In genomic region chr1:36003592-36003991, GRCm38 (mm10) we compare ENCODE assay signal across 11 mouse cellular contexts.
DNase-seq lines count a peak whose midpoint lies in the region; ATAC-seq and TF ChIP-seq lines count a peak whose summit lies in the region.
"Had no signal": no experiment of that assay in that cellular context is flagged by ENCODE, and none has a peak within 500 bp of the region (broad histone marks: within the 10 kb centered on the region; RNA-seq: fewer than 3 reads in every experiment).

No protein-coding gene starts in this region.

- no peaks in the 10 kb centered on the region for H3K9me3 ChIP-seq in stomach, embryonic 16.5 days (replicated peaks; ENCODE audit: control insufficient read depth, low read length)
- H3K9me3 ChIP-seq in stomach, postnatal 0 days (ENCODE audit: control insufficient read depth, low read length), result no peaks in the 10 kb centered on the region
- H3K9me3 ChIP-seq in forebrain, postnatal 0 days (ENCODE audit: low read length), result no peaks in the 10 kb centered on the region
- no peaks in the 10 kb centered on the region for H3K9me3 ChIP-seq in midbrain, embryonic 13.5 days
- H3K9me3 ChIP-seq: lung, embryonic 15.5 days had no signal

- H3K4me3 ChIP-seq in stomach, embryonic 16.5 days (replicated peaks; ENCODE audit: low read length), result no peak overlapping the region
- H3K4me3 ChIP-seq in stomach, postnatal 0 days (ENCODE audit: low read depth, low read length), result no peak overlapping the region
- H3K4me3 ChIP-seq in forebrain, postnatal 0 days (ENCODE audit: low read depth, low read length), result no peak overlapping the region
- no peak overlapping the region for H3K4me3 ChIP-seq in midbrain, embryonic 13.5 days (replicated peaks)
- H3K4me3 ChIP-seq: lung, embryonic 15.5 days; myocyte had no signal

- 0 out of 2 replicates have a peak, but pooled peaks cover 2% of the 10 kb centered on the region for H3K4me1 ChIP-seq in stomach, embryonic 16.5 days (ENCODE audit: control insufficient read depth, insufficient read depth, low read length)
- no peaks in the 10 kb centered on the region for H3K4me1 ChIP-seq in stomach, postnatal 0 days (replicated peaks; ENCODE audit: control insufficient read depth, insufficient read depth)
- no peaks in the 10 kb centered on the region for H3K4me1 ChIP-seq in forebrain, postnatal 0 days (ENCODE audit: insufficient read depth)
- peaks cover 8% of the 10 kb centered on the region for H3K4me1 ChIP-seq in midbrain, embryonic 13.5 days (replicated peaks)

- TF ChIP-seq EP300 in stomach, postnatal 0 days (optimal IDR thresholded peaks at IDR 0.05), result no peak

- DNase-seq in stomach, postnatal 0 days (ENCODE audit: low spot score), result no peak
- DNase-seq in forebrain, postnatal 0 days, result no peak
- no peak for DNase-seq in adipocyte (ENCODE audit: low spot score)
- DNase-seq in right cerebral cortex, postnatal 36 days (ENCODE audit: low spot score in 2 of 2), result no peak
- DNase-seq: thymus, adult 18-20 months had no signal

- no peak overlapping the region for H3K27ac ChIP-seq in stomach, embryonic 16.5 days (ENCODE audit: low read length)
- no peak overlapping the region for H3K27ac ChIP-seq in stomach, postnatal 0 days (replicated peaks)
- no peak overlapping the region for H3K27ac ChIP-seq in forebrain, postnatal 0 days (ENCODE audit: low read depth, low read length)
- H3K27ac ChIP-seq in midbrain, embryonic 13.5 days, result 0 out of 2 replicates have a peak overlapping the region, but pooled peaks have one; percentile 11
- H3K27ac ChIP-seq: lung, embryonic 15.5 days had no signal

- no peak for ATAC-seq in stomach, embryonic 16.5 days (ENCODE audit: insufficient read depth, low FRiP score)
- ATAC-seq in stomach, postnatal 0 days (ENCODE audit: low FRiP score, low TSS enrichment), result no peak
- peak; percentile 23; the same call in 1 of the 2 replicates for ATAC-seq in forebrain, postnatal 0 days
- ATAC-seq in midbrain, embryonic 13.5 days, result peak; percentile 78
- no peak for ATAC-seq in monocyte, adult 5-6 weeks (replicated peaks; ENCODE audit: insufficient number of reproducible peaks, low FRiP score, low TSS enrichment, poor library complexity, severe bottlenecking)
- ATAC-seq: intestine, postnatal 0 days had no signal

- no peaks in the 10 kb centered on the region for H3K27me3 ChIP-seq in stomach, embryonic 16.5 days (ENCODE audit: control insufficient read depth, insufficient read depth, low read length)
- no peaks in the 10 kb centered on the region for H3K27me3 ChIP-seq in stomach, postnatal 0 days (ENCODE audit: control insufficient read depth, insufficient read depth, low read length)
- H3K27me3 ChIP-seq in forebrain, postnatal 0 days (ENCODE audit: insufficient read depth, low read length), result no peaks in the 10 kb centered on the region
- no peaks in the 10 kb centered on the region for H3K27me3 ChIP-seq in midbrain, embryonic 13.5 days
- H3K27me3 ChIP-seq: lung, embryonic 15.5 days had no signal

- no peaks in the 10 kb centered on the region for H3K36me3 ChIP-seq in stomach, embryonic 16.5 days (ENCODE audit: control insufficient read depth, insufficient read depth, low read length)
- H3K36me3 ChIP-seq in stomach, postnatal 0 days (ENCODE audit: control insufficient read depth, insufficient read depth, low read length), result no peaks in the 10 kb centered on the region
- H3K36me3 ChIP-seq in forebrain, postnatal 0 days (ENCODE audit: insufficient read depth), result no peaks in the 10 kb centered on the region
- H3K36me3 ChIP-seq in midbrain, embryonic 13.5 days, result no peaks in the 10 kb centered on the region
- H3K36me3 ChIP-seq: lung, embryonic 15.5 days had no signal

- TF ChIP-seq CTCF in stomach, postnatal 0 days (IDR thresholded peaks at IDR 0.05; ENCODE audit: low read depth), result no peak
- TF ChIP-seq CTCF in forebrain, postnatal 0 days (IDR thresholded peaks at IDR 0.05; ENCODE audit: low read depth), result no peak

- 0 out of 2 replicates have a peak overlapping the region, but pooled peaks have one; percentile 3 for H3K9ac ChIP-seq in stomach, embryonic 16.5 days (ENCODE audit: low read length)
- no peak overlapping the region for H3K9ac ChIP-seq in stomach, postnatal 0 days (ENCODE audit: low read length)
- H3K9ac ChIP-seq in forebrain, postnatal 0 days, result no peak overlapping the region
- H3K9ac ChIP-seq in midbrain, embryonic 13.5 days (replicated peaks), result no peak overlapping the region
- H3K9ac ChIP-seq: lung, embryonic 15.5 days had no signal

- H3K4me2 ChIP-seq in stomach, embryonic 16.5 days (ENCODE audit: low read depth, low read length), result no peak overlapping the region
- no peak overlapping the region for H3K4me2 ChIP-seq in stomach, postnatal 0 days (replicated peaks; ENCODE audit: low read depth)
- no peak overlapping the region for H3K4me2 ChIP-seq in forebrain, postnatal 0 days (ENCODE audit: low read depth)
- H3K4me2 ChIP-seq in midbrain, embryonic 13.5 days (replicated peaks), result no peak overlapping the region
- H3K4me2 ChIP-seq: lung, embryonic 15.5 days had no signal

- 25% methylated on average over 9 of the region's 9 CpGs for WGBS in stomach, embryonic 16.5 days
- 38% methylated on average over 9 of the region's 9 CpGs for WGBS in stomach, postnatal 0 days
- 7% methylated on average over 9 of the region's 9 CpGs for WGBS in forebrain, postnatal 0 days
- 6% methylated on average over 9 of the region's 9 CpGs for WGBS in midbrain, embryonic 13.5 days

Comparison
In these comparisons a context has a peak if more than half of its experiments do, and no peak if none do; other contexts are left out.
1. ATAC-seq: peak in forebrain, postnatal 0 days (single experiment) and midbrain, embryonic 13.5 days (single experiment); none in stomach, embryonic 16.5 days (single experiment), stomach, postnatal 0 days (single experiment) and monocyte, adult 5-6 weeks (single experiment).